Mouse (Mus musculus): Measurements from ENCODE around the gene Gm11554.

- TF ChIP-seq CTCF (IDR thresholded peaks at IDR 0.05; ENCODE audit: borderline replicate concordance, extremely low read depth, insufficient read depth, insufficient read length) (no peak), POLR2A (IDR thresholded peaks at IDR 0.05; ENCODE audit: borderline replicate concordance, extremely low read depth, insufficient read depth, insufficient read length, poor library complexity, severe bottlenecking) (no peak)
Measured at GRCm38 (mm10) chr11:99846746-99847145, 42.5 kb upstream of the Gm11554 start.
